Mouse (Mus musculus) olfactory bulb, adult 2 months (tissue): ENCODE results near the gene Ntng1.

Experiments used
- CTCF ChIP-seq: fragments of 200-500 bp; IDR thresholded peaks from 2 replicates; pipeline ENCODE4 v1.5.1; 2012; ENCODE audit warnings: low read depth, mild to moderate bottlenecking, low read length, moderate library complexity; ENCODE audit not compliant: insufficient read depth
- POLR2A ChIP-seq: fragments of 200-500 bp; IDR thresholded peaks from 2 replicates; pipeline ENCODE4 v1.6.1; 2012; ENCODE audit warnings: mild to moderate bottlenecking, low read depth, low read length, moderate library complexity; ENCODE audit not compliant: insufficient read depth

DNA sequence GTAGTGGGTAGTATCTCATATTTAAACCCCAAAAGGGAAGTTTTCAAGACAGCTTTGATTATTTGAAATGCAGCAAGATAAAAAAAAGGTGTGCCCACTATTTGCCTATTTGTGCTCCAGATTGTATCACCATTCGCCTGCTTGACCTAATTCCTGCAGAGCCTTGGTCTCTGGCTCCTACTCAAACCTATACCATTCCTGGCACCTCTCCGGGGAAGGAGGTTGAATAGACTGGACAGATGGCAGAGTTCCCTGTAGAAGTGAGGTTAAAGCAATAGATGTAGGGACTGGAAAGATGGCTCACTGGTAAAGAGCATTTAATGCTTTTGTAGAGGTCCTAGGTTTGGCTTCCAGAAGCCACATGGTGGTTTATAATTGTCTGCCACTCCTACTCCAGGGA, 378.2 kb downstream of the Ntng1 start:
- TF ChIP-seq CTCF (no peak), POLR2A (no peak)
